Mouse (Mus musculus) central nervous system, embryonic 18 days (tissue): ENCODE data around the gene Olfr1185-ps1. TPM values are rescaled to one million over a fixed set of nuclear protein-coding genes. Genes with fewer than 3 reads are reported as not detected.

Source experiments
- polyA plus RNA-seq: library from polyadenylated mRNA; depleted of rRNA; stranded (reverse); fragments of >200 nt; gene quantifications from 2 replicates; pipeline ENCODE4 v1.2.3, GENCODE M21; 2012; rRNA removed

Gene Olfr1185-ps1
- polyA plus RNA-seq, result not detected in 2 replicates

DNA sequence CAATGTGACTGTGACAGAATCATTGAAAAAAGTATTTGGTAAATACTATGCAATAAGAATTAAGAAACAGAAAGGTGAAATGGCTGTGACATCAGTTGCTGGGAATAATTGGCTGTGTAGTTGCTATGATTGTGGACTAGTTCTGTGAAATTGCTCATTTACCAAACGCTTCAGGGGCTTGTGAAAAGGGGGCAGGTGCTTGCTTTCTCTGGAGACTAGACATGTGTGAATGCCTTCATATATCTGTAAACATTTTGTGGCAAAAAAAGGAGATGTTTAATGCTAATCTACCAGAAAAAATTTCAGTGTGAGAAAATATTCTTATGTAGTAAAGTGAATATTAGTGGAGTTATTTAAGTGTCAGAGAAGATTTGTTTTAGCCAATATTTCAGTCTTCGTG lies at the start of gene Olfr1185-ps1:
Gene Olfr1185-ps1 (plus strand): TSS at position 301 of the 400 bp plus-strand sequence.

DNA sequence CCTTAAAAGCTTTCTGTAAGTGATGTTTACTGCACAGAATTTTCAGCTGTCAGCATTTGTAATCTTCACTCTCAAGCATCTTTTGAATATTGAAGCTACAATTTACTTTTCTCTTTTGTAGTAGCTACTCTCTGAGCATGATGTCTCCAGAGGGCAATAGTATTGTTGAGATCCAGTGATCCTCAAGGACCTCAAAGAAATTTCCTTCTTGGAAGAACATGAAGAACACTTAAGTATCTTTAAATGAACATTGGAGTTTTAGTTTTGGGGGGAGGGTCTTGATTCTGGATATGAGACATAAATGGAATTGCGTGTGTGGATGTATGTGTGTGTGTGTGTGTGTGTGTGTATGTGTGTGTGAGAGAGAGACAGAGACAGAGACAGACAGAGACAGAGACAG lies 44.1 kb upstream of the Olfr1185-ps1 start, which contains the start of gene Gm13757:
Gene Gm13757 (minus strand): TSS at position 101 of the 400 bp plus-strand sequence.

DNA sequence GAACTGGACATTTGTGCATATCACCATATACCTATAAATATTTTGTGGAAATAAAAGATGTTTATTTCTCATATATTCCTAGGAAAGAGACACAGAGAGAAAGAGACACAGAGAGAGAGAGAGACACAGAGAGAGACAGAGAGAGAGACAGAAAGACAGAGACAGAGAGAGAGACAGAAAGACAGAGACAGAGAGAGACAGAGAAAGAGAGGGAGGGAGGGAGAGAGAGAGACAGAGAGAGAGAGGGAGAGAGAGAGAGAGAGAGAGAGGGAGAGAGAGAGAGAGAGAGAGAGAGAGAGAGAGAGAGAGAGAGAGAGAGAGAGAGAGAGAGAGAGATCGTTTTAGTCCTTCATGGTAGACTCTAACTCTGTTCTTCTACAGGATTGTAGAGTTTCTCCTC lies 38.6 kb upstream of the Olfr1185-ps1 start, which contains the start of gene Olfr1183:
Gene Olfr1183 (plus strand): TSS at position 301 of the 400 bp plus-strand sequence.

DNA sequence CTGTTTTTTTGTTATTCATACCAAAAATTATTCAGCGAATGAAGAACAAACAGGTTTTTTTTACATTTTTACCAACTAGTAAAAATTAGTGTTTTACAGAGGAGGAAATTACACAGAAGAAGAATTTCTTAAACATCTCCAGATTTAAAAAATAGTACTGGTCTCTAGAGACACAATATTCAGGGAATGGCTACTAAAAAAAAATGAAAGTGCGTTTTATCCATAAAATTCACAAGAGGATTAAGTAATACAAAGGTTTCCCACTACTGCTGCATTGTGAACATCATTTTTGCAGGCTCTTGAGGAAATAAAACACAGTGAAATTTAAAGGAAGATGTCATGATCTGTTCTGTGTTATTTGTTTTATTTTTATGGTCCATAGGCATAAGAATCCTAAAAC lies 9.8 kb upstream of the Olfr1185-ps1 start, which contains the start of gene Olfr1184:
Gene Olfr1184 (plus strand): TSS at position 301 of the 400 bp plus-strand sequence.

DNA sequence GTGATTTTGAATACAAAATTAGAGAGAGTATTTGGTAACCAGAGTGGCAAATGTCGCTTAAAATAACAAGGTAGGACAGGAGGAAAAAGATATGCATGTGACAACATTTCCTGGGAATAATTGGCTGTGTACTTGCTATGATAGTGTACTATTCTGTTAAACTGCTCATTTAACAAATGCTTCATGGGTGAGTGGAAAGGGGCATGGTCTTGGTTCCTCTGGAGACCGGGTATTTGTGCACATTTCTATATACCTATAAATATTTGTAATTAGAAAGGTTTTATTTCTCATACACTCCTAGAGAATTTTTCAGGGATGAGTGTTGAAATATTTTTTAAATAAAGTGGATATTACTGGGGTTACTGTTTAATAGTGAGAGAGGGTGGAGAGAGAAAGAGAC lies 25.1 kb downstream of the Olfr1185-ps1 start, which contains the start of gene Olfr1186:
Gene Olfr1186 (plus strand): TSS at position 301 of the 400 bp plus-strand sequence.

Other genes with a start within 250 kb of the Olfr1185-ps1 start
- gene Olfr1173, start 213.4 kb upstream of the Olfr1185-ps1 start, polyA plus RNA-seq, result not detected in 2 replicates
- gene Olfr1174-ps, start 178.2 kb upstream of the Olfr1185-ps1 start, polyA plus RNA-seq, result not detected in 2 replicates
- gene Olfr1175-ps, start 166.1 kb upstream of the Olfr1185-ps1 start, polyA plus RNA-seq, result not detected in 2 replicates
- gene Olfr1176, start 156.6 kb upstream of the Olfr1185-ps1 start, polyA plus RNA-seq, result not detected in 2 replicates
- not detected in 2 replicates for gene Olfr1177-ps, start 146.8 kb upstream of the Olfr1185-ps1 start, polyA plus RNA-seq
- not detected in 2 replicates for gene Olfr1178, start 106.3 kb upstream of the Olfr1185-ps1 start, polyA plus RNA-seq
- gene Olfr1179, start 86.9 kb upstream of the Olfr1185-ps1 start, polyA plus RNA-seq, result not detected in 2 replicates
- gene Olfr1180, start 74.2 kb upstream of the Olfr1185-ps1 start, polyA plus RNA-seq, result not detected in 2 replicates
- not detected in 2 replicates for gene Olfr1181, start 67.1 kb upstream of the Olfr1185-ps1 start, polyA plus RNA-seq
- not detected in 2 replicates for gene Gm13757, start 44.2 kb upstream of the Olfr1185-ps1 start, polyA plus RNA-seq
- not detected in 2 replicates for gene Olfr1183, start 38.5 kb upstream of the Olfr1185-ps1 start, polyA plus RNA-seq
- gene Olfr1184, start 9.7 kb upstream of the Olfr1185-ps1 start, polyA plus RNA-seq, result not detected in 2 replicates
- gene Olfr1186, start 25.2 kb downstream of the Olfr1185-ps1 start, polyA plus RNA-seq, result not detected in 2 replicates
- not detected in 2 replicates for gene Olfr1188, start 63.6 kb downstream of the Olfr1185-ps1 start, polyA plus RNA-seq
- gene Olfr1189, start 93.1 kb downstream of the Olfr1185-ps1 start, polyA plus RNA-seq, result not detected in 2 replicates
- gene Olfr1191-ps1, start 147.2 kb downstream of the Olfr1185-ps1 start, polyA plus RNA-seq, result not detected in 2 replicates
- not detected in 2 replicates for gene Olfr1192-ps1, start 155.2 kb downstream of the Olfr1185-ps1 start, polyA plus RNA-seq
- gene Olfr1193, start 182.3 kb downstream of the Olfr1185-ps1 start, polyA plus RNA-seq, result not detected in 2 replicates
- not detected in 2 replicates for gene Olfr1195, start 195.9 kb downstream of the Olfr1185-ps1 start, polyA plus RNA-seq
- not detected in 2 replicates for gene Olfr1196, start 211.3 kb downstream of the Olfr1185-ps1 start, polyA plus RNA-seq
- gene Olfr1197, start 239.0 kb downstream of the Olfr1185-ps1 start, polyA plus RNA-seq, result not detected in 2 replicates